Mouse (Mus musculus): Measurements from ENCODE around the gene Mymx. TPM values are rescaled to one million over a fixed set of nuclear protein-coding genes. Genes with fewer than 3 reads are reported as not detected.

Mymx gene
- polyA plus RNA-seq, 1 experiment from 2014 or later = 0.40 TPM

DNA sequence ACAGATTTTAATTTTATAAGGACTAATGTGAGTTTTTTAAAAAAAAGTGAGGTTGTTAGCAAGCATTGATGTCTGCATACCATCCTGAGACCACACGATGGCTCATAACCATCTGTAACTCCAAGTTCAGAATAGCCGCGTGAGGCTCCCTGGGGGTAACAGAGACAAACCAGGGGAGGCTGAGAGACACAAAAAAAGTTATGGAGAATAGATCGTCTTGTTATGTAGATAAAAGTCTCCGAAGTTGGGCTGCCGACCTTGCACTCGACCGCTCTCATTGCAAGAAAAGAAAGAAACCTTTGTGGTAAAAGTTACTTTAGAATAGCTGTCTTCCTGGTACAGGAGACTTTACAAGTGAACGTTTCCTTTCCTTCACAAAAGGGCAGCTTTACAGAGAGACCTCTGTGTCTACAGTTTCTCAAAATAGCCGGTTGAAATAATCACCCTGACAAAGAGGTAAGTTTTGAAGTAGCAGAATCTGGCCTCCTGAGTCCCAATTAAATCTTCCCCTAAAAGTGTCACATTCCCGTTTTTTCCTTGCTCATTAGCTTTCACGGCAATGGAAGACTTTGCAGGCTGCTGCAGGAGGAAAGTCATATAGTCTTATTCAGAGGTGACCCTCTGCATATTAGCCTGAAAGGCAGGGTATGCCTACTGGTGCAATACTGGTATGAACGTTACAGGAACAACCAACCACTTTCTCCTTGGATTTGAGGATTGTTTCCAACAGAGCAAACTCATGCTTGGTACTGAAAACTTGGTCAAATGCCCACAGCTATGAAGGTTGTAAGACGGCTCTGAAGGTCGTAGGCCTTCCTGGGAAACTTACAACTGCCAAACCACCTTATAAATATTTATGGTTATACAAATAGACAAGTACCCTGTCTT is 5.3 kb upstream of the Mymx start:
- Histone ChIP-seq H3K4me1 (peaks cover 2% of the 10 kb centered on the region; the same call in 1 of the 2 replicates), H3K4me3 (replicated peaks) (no peak overlapping the region), H3K9ac (no peak overlapping the region), H3K27me3 (replicated peaks) (no peaks in the 10 kb centered on the region), H3K36me3 (no peaks in the 10 kb centered on the region), H3K9me3 (no peaks in the 10 kb centered on the region), H3K27ac (no peak overlapping the region), H3K4me2 (no peak overlapping the region)
- WGBS = 79% methylated on average over 15 of the region's 15 CpGs
- ATAC-seq (ENCODE audit: insufficient read depth, low FRiP score, low read depth) = no peak

DNA sequence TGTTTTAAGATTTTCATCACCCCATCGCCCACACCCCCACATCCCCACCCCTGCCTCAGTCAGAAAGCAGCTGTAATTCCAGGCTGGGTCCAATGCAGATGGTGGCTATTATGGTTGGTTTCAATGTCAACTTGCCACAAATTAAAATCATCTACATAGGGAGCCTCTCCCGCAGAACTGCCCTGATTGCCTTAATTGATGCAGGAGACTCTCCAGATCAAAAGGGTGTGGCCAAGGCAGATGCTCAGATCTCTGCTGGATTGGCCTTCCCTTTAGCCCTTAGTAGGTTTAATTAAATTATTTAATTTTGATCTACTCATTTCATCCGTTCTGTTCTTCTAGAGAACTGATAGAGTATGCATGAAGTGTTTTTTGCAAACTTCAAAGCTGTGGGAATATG is 1.1 kb upstream of the Mymx start:
- no peak overlapping the region for H3K27ac ChIP-seq
- H3K4me3 ChIP-seq (replicated peaks) = no peak overlapping the region
- ATAC-seq (ENCODE audit: insufficient read depth, low FRiP score, low read depth) = no peak
- no peaks in the 10 kb centered on the region for H3K9me3 ChIP-seq
- H3K9ac ChIP-seq = no peak overlapping the region
- no peak overlapping the region for H3K4me2 ChIP-seq
- no peaks in the 10 kb centered on the region for H3K27me3 ChIP-seq (replicated peaks)
- WGBS = 83% methylated on average over 3 of the region's 3 CpGs
- no peaks in the 10 kb centered on the region for H3K36me3 ChIP-seq
- H3K4me1 ChIP-seq = peaks cover 21% of the 10 kb centered on the region

DNA sequence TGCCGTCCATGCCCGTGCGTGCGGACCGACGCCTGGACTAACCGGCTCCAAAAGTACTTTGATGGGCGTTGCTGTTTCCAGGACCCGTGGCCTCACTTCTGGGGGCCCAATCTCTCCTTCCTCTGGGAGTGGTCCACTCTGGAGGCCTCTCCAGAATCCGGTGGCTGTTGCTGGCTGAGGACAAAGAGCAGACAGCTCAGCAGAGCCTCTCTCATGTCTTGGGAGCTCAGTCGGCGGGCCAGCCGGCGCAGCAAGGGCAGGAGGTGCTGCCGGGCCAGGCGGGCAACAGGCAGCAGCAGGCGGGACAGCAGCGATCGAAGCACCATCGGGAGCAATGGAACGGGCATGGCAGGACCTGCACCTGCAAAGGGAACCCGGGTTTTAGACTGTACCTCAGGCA is 577 bp downstream of the Mymx start:
- H3K4me3 ChIP-seq (replicated peaks) = no peak overlapping the region
- peaks cover 31% of the 10 kb centered on the region for H3K4me1 ChIP-seq
- no peak for ATAC-seq (ENCODE audit: insufficient read depth, low FRiP score, low read depth)
- H3K9ac ChIP-seq = no peak overlapping the region
- no peaks in the 10 kb centered on the region for H3K36me3 ChIP-seq
- H3K4me2 ChIP-seq = 0 out of 2 replicates have a peak overlapping the region, but pooled peaks have one; percentile 17
- WGBS = 23% methylated on average over 22 of the region's 22 CpGs
- H3K9me3 ChIP-seq = no peaks in the 10 kb centered on the region
- H3K27ac ChIP-seq = no peak overlapping the region
- H3K27me3 ChIP-seq (replicated peaks) = no peaks in the 10 kb centered on the region

DNA sequence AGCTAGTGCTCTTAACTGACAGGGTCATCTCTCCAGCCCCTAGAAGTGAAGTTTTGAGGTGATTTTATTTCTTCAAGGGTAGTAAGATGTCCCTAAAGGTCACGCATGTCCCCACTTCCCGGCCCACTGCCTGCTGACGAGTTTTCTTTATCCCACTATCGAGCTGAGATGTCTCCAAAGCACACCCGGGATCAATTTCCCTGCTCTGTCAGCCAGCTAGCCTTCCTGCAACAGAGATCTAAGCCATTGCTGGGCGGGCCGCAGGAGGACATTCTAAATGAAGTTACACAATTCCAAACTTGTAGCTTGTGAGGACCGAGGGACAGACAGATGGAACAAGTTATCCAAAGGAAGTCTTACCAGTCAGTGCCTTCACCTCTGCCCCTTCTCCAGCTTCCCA is 1.6 kb downstream of the Mymx start:
- peaks cover 42% of the 10 kb centered on the region for H3K4me1 ChIP-seq
- no peak overlapping the region for H3K27ac ChIP-seq
- H3K4me3 ChIP-seq (replicated peaks) = no peak overlapping the region
- no peak for ATAC-seq (ENCODE audit: insufficient read depth, low FRiP score, low read depth)
- no peaks in the 10 kb centered on the region for H3K27me3 ChIP-seq (replicated peaks)
- H3K9ac ChIP-seq = no peak overlapping the region
- WGBS = 70% methylated on average over 8 of the region's 8 CpGs
- no peaks in the 10 kb centered on the region for H3K36me3 ChIP-seq
- H3K9me3 ChIP-seq = no peaks in the 10 kb centered on the region
- no peak overlapping the region for H3K4me2 ChIP-seq

DNA sequence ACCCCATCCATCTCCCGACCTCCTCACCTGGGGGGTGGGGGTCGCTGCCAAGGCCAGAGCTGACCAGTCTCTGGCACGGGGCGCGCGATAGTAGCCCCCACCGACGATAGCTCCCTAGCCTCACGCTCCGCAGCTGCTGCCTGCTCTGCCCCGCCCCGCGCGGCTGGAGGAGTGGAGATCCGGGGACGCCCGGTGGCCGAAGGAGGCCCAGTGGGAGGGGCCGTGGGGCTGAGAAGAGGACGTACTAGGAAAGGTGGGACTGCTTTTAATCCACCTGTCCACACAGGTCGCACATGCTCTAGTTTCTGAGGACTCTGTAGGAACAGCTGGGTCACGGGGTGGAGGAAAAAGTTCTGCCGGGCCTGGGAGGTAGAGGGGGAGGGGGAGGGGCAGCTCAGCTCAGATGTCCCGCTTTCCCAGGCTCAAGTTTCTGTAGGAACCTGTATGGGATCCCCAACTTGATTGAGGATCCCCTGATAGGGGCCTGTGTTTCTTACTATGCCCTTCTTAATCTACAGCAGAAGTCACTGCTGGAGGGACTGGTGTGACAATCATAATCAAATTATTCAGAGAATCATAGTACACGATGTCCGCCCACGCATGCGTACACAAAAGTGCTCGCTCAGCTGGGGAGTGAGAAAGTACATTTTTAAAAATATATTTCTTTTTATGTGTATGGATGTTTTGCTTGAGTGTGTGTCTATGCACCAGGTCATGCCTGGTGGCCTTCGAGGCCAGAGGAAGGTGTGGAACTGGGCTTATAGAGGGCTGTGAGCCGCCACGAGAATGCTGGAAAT is 2.3 kb downstream of the Mymx start, which contains the start of gene Slc29a1:
Gene Slc29a1, minus strand, starts transcription at position 161 of the 797 bp plus-strand sequence.
- no peak within 1 kb of the TSS for H3K9ac ChIP-seq
- peaks cover 48% of the 10 kb centered on the region for H3K4me1 ChIP-seq
- peak within 1 kb of the TSS; percentile 37; the same call in 1 of the 2 replicates for H3K27ac ChIP-seq

DNA sequence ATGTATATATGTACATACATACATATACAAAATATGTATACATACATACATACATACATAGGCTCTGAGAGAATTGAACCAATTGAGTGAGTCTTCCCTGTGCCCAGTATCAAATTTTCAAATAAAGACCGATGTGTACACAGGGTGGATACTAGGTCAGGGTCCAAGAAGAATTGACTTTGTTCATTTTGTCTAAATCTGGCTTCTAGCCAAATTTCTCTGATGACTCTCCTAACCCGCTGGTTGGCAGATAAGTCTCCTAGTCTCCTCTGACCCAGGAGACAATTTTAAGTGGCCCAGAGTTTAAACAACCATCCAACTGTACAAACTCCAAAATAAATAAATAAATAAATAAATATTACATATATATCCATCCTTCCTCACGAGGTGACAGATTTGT is 3.0 kb downstream of the Mymx start:
- H3K36me3 ChIP-seq = no peaks in the 10 kb centered on the region
- 29% methylated on average over 3 of the region's 3 CpGs for WGBS
- H3K9me3 ChIP-seq = no peaks in the 10 kb centered on the region
- peaks cover 55% of the 10 kb centered on the region for H3K4me1 ChIP-seq
- peak overlapping the region; percentile 33 for H3K4me3 ChIP-seq (replicated peaks)
- peak; percentile 3; the same call in 1 of the 2 replicates for ATAC-seq (ENCODE audit: insufficient read depth, low FRiP score, low read depth)
- H3K27me3 ChIP-seq (replicated peaks) = no peaks in the 10 kb centered on the region
- H3K9ac ChIP-seq = no peak overlapping the region
- H3K27ac ChIP-seq = peak overlapping the region; percentile 37; the same call in 1 of the 2 replicates
- peak overlapping the region; percentile 72 for H3K4me2 ChIP-seq

More for the DNA sequence above, 2.3 kb downstream of the Mymx start, which contains the start of gene Slc29a1:
- no peaks in the 10 kb centered on the region for H3K36me3 ChIP-seq
- ATAC-seq (ENCODE audit: insufficient read depth, low FRiP score, low read depth) = peak; percentile 48
- WGBS = 18% methylated on average over 30 of the region's 32 CpGs
- H3K4me3 ChIP-seq (replicated peaks) = peak within 1 kb of the TSS; percentile 33
- peak within 1 kb of the TSS; percentile 72 for H3K4me2 ChIP-seq
- no peaks in the 10 kb centered on the region for H3K27me3 ChIP-seq (replicated peaks)
- H3K9me3 ChIP-seq = no peaks in the 10 kb centered on the region

DNA sequence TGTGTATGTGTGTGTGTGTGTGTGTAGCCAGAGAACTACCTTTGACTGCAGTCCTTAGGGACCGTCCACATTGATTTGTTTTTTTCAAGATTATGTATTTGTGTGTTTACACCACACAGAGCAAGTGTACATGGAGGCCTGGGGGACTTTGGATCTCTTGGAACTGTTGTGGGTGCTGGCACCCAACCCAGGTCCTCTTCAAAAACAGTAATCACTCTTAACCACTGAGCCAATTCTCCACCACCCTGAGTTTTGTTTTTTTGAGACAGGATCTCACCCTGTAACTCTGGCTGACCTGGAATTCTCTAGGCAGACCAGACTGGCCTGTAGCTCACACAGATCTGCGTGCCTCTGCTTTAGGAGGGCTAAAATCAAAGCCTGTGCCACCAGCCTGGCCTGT is 3.5 kb downstream of the Mymx start:
- peaks cover 60% of the 10 kb centered on the region for H3K4me1 ChIP-seq
- H3K9ac ChIP-seq = no peak overlapping the region
- 84% methylated on average over 2 of the region's 2 CpGs for WGBS

DNA sequence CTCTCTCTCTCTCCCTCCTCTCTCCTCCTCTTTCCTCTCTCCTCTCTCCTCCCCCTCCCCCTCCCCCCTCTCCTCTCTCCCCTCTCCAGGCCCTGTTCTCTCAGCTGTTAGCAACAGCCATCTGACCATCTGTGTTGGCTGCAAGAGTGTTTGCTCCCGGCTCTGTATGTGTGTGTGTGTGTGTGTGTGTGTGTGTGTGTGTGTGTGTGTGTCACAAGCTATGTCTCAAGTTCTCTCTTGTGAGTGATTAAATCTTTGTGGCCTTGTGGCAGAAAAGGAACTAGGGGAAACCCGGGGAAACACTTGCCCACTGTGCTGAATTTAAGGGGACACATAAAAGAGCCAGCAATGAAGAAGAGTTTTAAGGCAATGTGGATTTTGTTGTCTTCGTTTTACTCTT is 4.1 kb downstream of the Mymx start:
- H3K27ac ChIP-seq = no peak overlapping the region
- no peaks in the 10 kb centered on the region for H3K36me3 ChIP-seq
- H3K4me2 ChIP-seq = no peak overlapping the region
- H3K9me3 ChIP-seq = no peaks in the 10 kb centered on the region
- H3K9ac ChIP-seq = no peak overlapping the region
- WGBS = 31% methylated on average over 3 of the region's 3 CpGs
- peaks cover 66% of the 10 kb centered on the region for H3K4me1 ChIP-seq
- H3K27me3 ChIP-seq (replicated peaks) = no peaks in the 10 kb centered on the region
- no peak overlapping the region for H3K4me3 ChIP-seq (replicated peaks)
- ATAC-seq (ENCODE audit: insufficient read depth, low FRiP score, low read depth) = no peak

More for the DNA sequence above, 3.5 kb downstream of the Mymx start:
- Histone ChIP-seq H3K36me3 (no peaks in the 10 kb centered on the region), H3K4me3 (replicated peaks) (no peak overlapping the region), H3K9me3 (no peaks in the 10 kb centered on the region), H3K27me3 (replicated peaks) (no peaks in the 10 kb centered on the region), H3K27ac (no peak overlapping the region), H3K4me2 (no peak overlapping the region)
- ATAC-seq (ENCODE audit: insufficient read depth, low FRiP score, low read depth) = no peak

DNA sequence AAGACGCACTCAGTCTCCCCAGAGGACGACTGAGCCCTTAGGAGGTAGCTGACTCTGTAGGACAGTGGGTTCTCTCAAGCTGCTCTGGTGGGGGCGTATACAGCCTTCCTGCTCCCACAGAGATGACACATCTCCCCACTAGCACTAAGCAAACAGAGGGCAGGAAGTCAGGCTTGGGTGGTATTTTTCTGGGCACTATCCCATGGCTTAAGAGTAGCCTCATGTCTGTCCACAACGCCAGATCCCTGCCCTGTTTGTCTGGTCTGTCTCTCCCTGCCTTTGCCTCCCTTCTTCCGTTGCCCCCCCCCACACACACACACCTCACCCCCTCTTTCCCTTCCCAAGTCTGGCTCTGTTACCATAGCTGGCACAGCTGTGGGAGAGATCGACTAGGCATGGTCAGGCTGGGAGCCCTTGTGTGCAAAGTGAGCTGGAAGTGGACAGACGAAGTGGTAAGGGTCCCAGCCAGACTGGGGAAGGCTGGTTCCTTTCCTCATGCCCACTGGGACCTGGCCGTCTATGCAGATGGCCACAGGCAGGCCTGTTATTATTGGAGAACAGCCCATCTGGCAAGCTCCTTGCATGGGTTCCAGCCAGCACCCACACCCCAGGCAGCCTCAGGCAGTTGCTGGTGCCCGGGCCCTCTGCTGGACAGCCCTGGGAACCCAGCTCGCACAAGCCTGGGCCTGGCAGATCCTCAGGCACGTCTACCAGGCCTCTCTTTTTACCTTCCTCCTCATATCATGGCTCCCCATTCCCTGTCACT is 5.1 kb downstream of the Mymx start:
- peak; percentile 32; the same call in 1 of the 2 replicates for ATAC-seq (ENCODE audit: insufficient read depth, low FRiP score, low read depth)
- H3K27ac ChIP-seq = peak overlapping the region; percentile 35; the same call in 1 of the 2 replicates
- H3K36me3 ChIP-seq = no peaks in the 10 kb centered on the region
- no peaks in the 10 kb centered on the region for H3K9me3 ChIP-seq
- WGBS = 38% methylated on average over 11 of the region's 11 CpGs
- H3K4me1 ChIP-seq = peaks cover 71% of the 10 kb centered on the region
- no peak overlapping the region for H3K4me3 ChIP-seq (replicated peaks)
- no peak overlapping the region for H3K9ac ChIP-seq
- no peaks in the 10 kb centered on the region for H3K27me3 ChIP-seq (replicated peaks)
- H3K4me2 ChIP-seq = peak overlapping the region; percentile 100; the same call in 1 of the 2 replicates

DNA sequence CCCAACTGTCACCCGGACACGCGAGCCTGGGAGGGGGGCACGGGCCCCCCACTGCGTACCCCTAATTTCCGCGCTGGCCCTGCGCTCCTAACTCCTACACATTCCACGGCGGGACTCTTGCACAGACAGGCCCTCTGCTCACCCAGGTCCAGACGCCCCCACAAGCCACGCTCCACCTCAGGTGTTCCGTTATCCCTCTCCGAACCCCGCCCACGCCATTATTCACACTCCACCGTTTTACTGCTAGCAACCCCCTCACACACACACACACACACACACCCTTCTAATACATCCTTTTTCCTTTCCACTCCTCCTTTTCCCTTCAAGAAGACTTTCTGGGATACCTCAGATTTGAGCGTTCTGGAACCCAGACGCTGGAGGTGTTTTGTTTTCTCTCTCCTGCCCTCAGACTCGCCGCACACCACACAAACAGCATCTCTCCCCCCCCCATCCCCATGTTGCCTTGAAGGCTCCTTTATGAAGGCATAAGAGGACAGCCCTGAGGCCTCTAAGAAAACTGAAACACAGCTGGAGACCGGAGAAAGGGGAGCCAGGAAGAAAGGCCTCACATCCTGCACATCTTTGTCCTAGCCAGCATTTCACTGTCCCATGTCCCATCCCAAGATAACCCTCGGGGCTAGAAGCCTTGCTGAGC is 6.0 kb downstream of the Mymx start:
- no peaks in the 10 kb centered on the region for H3K9me3 ChIP-seq
- H3K27me3 ChIP-seq (replicated peaks) = no peaks in the 10 kb centered on the region
- H3K4me2 ChIP-seq = peak overlapping the region; percentile 100
- ATAC-seq (ENCODE audit: insufficient read depth, low FRiP score, low read depth) = no peak
- 14% methylated on average over 22 of the region's 23 CpGs for WGBS
- no peaks in the 10 kb centered on the region for H3K36me3 ChIP-seq
- H3K27ac ChIP-seq = peak overlapping the region; percentile 49; the same call in 1 of the 2 replicates
- H3K4me1 ChIP-seq = peaks cover 67% of the 10 kb centered on the region
- no peak overlapping the region for H3K9ac ChIP-seq
- peak overlapping the region; percentile 62 for H3K4me3 ChIP-seq (replicated peaks)
